Mouse (Mus musculus) kidney, adult 11 months (tissue): ENCODE measurements around the gene Dzip1.

Experiments used
- DNase-seq: peaks from one replicate; pipeline ENCODE4 v3.0.0; 2022

Gene Dzip1

GRCm38 (mm10) chr14:118922251-118922650, 3.0 kb downstream of the Dzip1 start:
- DNase-seq = no peak

GRCm38 (mm10) chr14:118920654-118921053, 4.6 kb downstream of the Dzip1 start:
- no peak for DNase-seq

- DNase-seq = no peak
Observed at GRCm38 (mm10) chr14:118919025-118919424, 6.2 kb downstream of the Dzip1 start.

- DNase-seq = no peak
Observed at GRCm38 (mm10) chr14:118913651-118914050, 11.6 kb downstream of the Dzip1 start.

- no peak for DNase-seq
Observed at GRCm38 (mm10) chr14:118911521-118911920, 13.7 kb downstream of the Dzip1 start.

- DNase-seq = peak; percentile 68
Observed at GRCm38 (mm10) chr14:118910332-118911222, 14.7 kb downstream of the Dzip1 start.

- DNase-seq = no peak
Observed at GRCm38 (mm10) chr14:118909872-118910271, 15.4 kb downstream of the Dzip1 start.

GRCm38 (mm10) chr14:118907592-118907991, 17.7 kb downstream of the Dzip1 start:
- no peak for DNase-seq

- DNase-seq = no peak
Observed at GRCm38 (mm10) chr14:118903867-118904562, 21.2 kb downstream of the Dzip1 start.

- DNase-seq = no peak
Observed at GRCm38 (mm10) chr14:118903397-118903796, 21.9 kb downstream of the Dzip1 start.

- no peak for DNase-seq
Observed at GRCm38 (mm10) chr14:118900911-118901310, 24.3 kb downstream of the Dzip1 start.

- DNase-seq = no peak
Observed at GRCm38 (mm10) chr14:118899940-118900339, 25.3 kb downstream of the Dzip1 start.

- DNase-seq = peak; percentile 78
Observed at GRCm38 (mm10) chr14:118895655-118896054, 29.6 kb downstream of the Dzip1 start.

- peak; percentile 73 for DNase-seq
Observed at GRCm38 (mm10) chr14:118895228-118895627, 30.0 kb downstream of the Dzip1 start.

GRCm38 (mm10) chr14:118890101-118890500, 35.2 kb downstream of the Dzip1 start:
- DNase-seq = no peak

GRCm38 (mm10) chr14:118884250-118884556, 41.1 kb downstream of the Dzip1 start:
- no peak for DNase-seq

GRCm38 (mm10) chr14:118883344-118884249, 41.7 kb downstream of the Dzip1 start:
- no peak for DNase-seq

- DNase-seq = no peak
Observed at GRCm38 (mm10) chr14:118880696-118881095, 44.6 kb downstream of the Dzip1 start.

GRCm38 (mm10) chr14:118878346-118878910, 46.8 kb downstream of the Dzip1 start:
- no peak for DNase-seq

- DNase-seq = peak; percentile 46
Observed at GRCm38 (mm10) chr14:118874786-118875415, 50.4 kb downstream of the Dzip1 start.

- no peak for DNase-seq
Observed at GRCm38 (mm10) chr14:118874126-118874525, 51.1 kb downstream of the Dzip1 start.

- DNase-seq = no peak
Observed at GRCm38 (mm10) chr14:118869712-118870111, 55.5 kb downstream of the Dzip1 start.
